Mouse (Mus musculus) CD4-positive, CD25-positive, alpha-beta regulatory T cell, adult 2 months (primary cell): ENCODE results near the gene Tcirg1.
A peak's percentile ranks its signal among the peaks of the same experiment; 100 is the strongest.

Source experiments
- DNase-seq: peaks from one replicate; pipeline ENCODE4 v3.0.0-alpha.2; 2012; ENCODE audit warnings: low read depth, low spot score

Tcirg1 gene

GRCm38 (mm10) chr19:3927989-3928388, 21.1 kb upstream of the Tcirg1 start:
- DNase-seq, result no peak

DNA sequence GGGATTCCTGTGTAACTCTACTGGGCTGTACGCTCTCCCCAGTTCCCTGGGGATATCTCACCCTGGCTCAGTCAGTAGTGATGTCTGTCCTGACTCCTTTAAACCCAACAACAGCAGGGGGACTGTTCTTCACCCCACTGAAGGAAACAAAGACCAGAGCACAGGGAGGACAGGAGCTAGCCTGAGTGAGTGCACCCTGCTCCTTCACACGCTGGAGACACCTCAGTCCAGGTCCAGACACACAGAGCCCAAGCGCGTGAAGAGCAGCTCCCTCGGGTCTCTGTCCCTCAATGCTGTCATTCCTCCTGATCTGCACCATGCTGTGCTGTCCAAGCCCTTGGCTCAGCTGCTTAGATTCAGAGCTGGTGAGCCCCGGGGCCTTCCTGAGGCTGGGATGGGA, 19.8 kb upstream of the Tcirg1 start:
- no peak for DNase-seq

- no peak for DNase-seq
These were observed 19.3 kb upstream of the Tcirg1 start for GRCm38 (mm10) chr19:3926279-3926678.

DNA sequence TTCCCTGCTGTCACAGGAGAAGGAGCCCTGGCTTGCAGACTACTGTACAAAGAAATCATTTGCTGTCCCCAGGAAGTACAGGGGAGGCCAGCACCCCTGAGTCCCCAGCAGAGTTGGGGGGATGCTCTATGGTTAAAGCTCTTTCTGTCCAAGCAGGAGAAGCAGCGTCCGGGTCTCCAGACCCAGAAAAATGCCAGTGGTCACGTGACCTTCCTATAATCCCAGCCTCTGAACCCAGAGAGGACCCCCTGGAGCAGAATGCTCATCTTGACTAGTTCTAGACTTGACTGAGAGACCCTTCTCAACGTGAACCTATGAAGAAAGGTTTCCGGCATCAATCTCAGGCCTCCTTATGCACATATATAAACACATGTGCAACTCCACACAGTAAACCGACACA, 18.9 kb upstream of the Tcirg1 start:
- DNase-seq, result no peak

DNA sequence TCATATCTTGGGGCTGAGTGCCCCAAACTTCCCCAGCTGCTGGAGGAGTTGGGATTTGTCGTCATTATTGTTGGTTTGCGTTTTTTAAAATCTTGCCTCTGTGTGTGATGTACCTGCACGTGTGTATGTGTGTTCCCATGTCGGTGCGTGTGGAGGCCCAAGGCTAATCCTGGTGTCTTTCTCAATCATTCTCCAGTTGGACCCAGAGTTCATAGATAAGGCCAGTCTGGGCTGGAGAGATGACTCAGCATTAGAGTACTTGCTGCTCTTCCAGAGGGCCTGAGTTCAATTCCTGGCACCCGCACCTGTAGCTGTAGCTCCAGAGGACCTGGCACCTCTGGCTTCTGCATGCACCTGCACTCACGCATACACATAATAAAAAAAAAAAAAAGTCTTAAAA, 17.9 kb upstream of the Tcirg1 start:
- DNase-seq, result no peak

DNA sequence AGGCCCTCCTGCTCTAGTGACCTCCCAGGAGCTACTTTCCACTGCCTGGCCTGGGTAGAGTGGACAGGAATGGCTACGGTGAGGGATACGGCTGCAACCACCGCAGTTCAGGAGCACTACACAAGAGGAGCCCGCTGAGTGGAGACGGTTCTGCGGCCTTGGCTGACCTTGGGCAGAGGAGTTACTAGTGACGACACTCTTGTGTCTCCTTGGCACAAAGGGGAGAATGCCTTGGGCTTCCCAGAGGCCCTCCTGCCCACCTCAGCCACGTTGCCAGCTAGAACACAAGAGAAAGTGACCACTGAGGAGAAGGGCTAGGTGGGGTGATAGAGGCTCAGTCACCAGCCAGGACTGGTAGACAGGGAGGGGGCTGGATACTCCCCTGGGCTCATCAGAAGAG, 17.3 kb upstream of the Tcirg1 start:
- no peak for DNase-seq

GRCm38 (mm10) chr19:3923586-3923985, 16.7 kb upstream of the Tcirg1 start:
- DNase-seq, result no peak

DNA sequence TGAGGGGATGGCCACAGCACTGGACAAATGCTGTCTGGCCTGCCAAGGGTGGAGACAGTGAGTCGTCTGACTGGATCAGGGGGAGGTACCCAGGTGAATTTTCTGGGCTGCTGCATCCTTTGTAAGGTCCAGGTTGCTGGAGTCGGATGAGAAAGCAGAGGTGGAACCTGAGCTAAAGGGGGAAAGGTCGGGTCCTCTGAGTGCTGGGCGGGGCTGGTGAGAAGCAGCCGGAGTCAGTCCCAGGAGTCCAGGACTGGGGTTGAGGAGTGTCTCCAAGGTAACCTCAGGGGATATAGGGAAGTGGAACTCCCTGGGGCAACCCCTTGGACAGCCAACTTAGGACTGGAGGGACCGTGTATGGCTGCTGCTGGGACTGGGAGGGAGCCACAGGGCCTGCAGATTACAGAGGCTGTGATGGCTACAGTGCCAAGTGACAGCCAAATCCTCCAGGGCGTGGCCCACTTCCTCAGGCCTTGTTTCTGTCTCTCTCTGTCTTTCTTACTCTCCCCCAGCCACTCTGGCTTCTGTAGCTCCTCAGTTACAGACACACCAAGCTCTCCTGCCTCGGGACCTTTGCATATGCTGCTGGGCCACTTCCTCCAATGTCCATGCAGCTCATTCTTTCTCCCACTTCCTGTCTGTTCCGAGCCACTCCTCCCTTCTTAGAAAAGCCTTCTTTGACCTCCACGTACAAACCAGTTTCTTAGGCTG, 15.9 kb upstream of the Tcirg1 start:
- no peak for DNase-seq

DNA sequence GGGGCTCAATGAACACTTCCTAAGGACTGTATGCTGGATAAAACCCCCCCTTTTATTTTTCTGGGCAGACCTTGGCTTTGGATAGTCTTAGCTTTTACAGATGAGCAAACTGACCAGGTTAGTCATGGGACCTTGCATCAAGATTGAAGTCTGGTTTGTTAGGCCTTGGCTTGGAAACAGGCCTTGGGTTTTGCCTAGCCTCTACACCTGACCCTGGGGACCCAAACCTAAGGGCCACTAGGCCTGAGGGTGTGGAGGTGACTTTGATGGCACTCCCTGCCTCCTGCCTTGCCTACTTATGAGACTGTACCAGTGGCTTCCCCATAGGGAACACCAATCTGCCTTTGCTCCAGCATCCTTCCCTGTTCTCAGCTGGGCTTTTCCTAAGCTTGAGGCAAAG, 13.0 kb upstream of the Tcirg1 start:
- no peak for DNase-seq

GRCm38 (mm10) chr19:3916727-3917126, 9.8 kb upstream of the Tcirg1 start:
- no peak for DNase-seq

GRCm38 (mm10) chr19:3914535-3914934, 7.6 kb upstream of the Tcirg1 start:
- DNase-seq, result no peak

GRCm38 (mm10) chr19:3913692-3914091, 6.8 kb upstream of the Tcirg1 start:
- DNase-seq, result no peak

GRCm38 (mm10) chr19:3912337-3913204, 5.6 kb upstream of the Tcirg1 start, which contains the start of gene Ndufs8:
TSS of gene Ndufs8 (minus strand) at chr19:3912774.
- peak; percentile 96 for DNase-seq

DNA sequence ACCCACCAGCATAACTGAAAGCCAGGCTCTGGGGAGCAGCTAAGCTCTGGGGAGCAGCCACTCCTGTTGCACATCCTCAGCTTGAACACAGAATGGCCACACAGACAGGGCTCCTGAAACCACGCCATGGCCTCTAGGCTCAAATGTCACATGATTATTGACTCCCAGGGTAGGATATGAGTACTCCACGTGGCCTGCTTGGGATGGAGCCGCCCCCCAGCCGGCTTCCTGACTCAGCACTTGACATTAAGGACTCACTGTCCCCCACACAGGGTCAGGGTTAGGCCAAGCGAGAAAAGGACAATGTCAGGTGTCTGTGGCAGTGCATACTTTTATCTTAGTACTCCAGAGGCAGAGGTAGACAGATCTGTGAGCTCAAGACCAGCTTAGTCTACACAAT, 3.3 kb upstream of the Tcirg1 start:
- DNase-seq, result no peak

DNA sequence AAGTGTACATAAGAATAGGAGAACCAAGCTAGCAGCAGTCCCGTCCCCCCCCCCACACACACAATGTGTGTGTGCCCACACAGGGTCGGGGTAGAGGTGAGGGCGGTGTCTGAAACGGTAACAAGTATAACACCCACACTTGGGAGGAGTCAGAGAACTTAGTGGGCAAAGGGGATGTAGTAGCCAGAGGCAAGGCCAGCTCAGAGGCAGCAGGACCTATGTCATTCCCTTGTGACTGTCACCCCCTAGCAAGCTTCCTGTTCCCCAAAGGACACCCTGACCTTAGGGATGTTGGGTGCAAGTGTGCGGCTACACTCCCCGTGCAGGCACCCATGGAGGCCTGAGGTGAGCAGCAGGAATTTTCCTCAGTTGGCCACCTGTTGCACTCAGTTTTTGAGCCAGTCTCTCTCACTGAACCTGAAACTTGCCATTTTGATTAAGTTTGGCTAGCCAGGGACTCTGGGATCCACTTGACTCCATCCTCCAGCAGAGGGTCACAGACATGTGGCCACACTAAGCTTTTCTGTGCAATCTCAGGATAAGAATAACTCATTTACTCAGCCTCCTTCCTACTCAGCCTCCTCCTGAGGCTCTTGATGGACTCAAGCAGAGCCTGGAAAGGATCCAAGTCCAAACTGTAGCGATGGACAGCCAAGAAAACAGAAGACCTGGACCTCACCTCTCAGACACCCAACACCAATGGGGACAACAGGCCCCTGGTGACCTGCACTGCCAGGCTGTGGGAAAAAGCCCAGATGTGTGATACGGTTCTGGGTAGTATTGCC, 1.1 kb upstream of the Tcirg1 start:
- DNase-seq, result no peak

- DNase-seq, result peak; percentile 41
These were observed 607 bp downstream of the Tcirg1 start for GRCm38 (mm10) chr19:3906326-3906725.

DNA sequence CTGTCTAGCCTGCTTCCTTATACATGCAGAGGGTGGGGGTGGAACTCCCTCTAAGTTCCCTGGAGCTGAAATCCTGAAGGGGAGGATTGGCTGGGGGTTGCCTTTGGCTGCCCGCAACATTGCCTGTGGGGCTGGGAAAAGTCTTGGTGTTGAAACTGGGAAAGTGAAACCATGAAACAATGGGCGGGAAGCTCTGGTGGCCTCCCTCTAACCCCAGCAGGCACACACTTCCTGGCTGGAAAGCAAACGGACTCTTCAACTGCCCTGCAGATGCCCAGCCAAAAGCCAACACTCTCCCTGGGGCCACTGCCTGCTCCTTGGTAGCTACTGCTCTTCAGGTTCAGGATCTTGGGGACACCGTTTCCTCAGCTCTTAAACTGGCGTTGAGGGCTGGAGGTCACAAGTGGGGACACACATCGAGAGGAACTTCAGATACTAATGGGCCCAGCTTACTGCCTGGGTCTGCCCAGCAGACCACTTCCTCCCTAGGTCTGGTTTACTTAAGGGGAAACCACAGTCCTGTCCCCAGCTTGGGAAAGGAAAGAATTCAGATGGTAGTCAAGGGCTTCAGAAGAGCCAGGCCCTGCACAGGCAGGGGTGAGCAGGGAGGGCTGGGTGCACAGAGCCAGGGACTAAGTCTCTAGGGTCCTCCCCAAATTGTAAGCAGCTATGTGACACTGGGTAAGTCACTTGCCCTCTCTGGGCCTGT, 1.5 kb downstream of the Tcirg1 start:
- DNase-seq, result no peak

DNA sequence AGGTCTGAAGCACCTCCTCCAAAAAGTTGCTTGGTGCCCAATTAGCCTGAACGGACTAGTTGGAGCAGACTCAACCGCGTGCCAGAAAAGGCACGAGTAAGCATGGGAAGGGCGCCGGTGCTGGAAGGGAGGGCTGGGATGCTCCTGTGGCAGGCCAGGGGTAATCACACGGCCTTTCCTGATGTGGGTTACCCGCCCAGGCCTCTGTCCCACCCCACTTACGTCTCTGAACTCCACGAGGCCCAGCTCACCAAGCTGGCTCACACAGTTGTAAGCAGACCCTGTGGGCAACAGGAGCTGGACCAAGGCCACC, 2.6 kb downstream of the Tcirg1 start:
- DNase-seq, result no peak

DNA sequence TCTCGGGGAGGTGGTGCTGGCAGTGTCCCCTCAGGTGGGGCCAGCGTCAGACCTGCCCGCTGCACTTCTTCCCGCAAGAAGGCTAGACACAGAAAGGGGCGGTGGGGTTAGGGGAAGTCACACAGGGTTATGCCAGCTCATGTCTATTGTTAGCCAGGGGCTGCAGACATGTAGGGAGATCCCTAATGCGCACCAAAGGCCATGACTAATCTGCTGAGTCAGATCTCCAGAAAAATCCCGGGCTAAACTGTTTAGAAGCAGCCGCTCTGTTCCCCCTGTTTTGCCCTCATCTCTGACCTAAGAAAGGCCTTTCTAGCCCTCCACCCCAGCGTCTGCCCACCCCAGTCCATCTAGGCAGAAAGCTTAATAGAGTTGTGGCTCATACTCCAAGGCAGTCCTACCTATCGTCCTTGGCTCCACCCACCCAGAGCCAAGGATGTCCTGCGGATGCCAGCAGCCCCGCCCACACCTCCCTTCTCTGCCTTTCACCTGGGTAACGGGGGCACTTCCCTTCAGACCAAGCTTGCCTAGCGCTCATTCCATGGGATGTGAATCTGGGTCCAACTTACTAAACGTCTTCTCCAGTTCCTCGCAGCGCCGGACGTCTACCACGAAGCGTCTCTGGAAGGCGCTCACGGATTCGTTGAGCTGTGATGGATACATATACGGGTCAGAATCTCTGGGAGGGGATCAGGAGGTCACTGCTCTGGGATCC, 3.1 kb downstream of the Tcirg1 start:
- no peak for DNase-seq

- DNase-seq, result no peak
These were observed 4.0 kb downstream of the Tcirg1 start for GRCm38 (mm10) chr19:3902966-3903365.

GRCm38 (mm10) chr19:3899618-3900017, 7.3 kb downstream of the Tcirg1 start:
- no peak for DNase-seq
